Mouse (Mus musculus): ENCODE measurements at regions not wholly inside any gene's neighbourhood (a gene's known extent, or its start where the extent isn't known, plus 50 kb on each side); places are given as distances from the start of the nearest gene placed in this dataset.

- no peak for DNase-seq
Observed at GRCm38 (mm10) chr16:5374818-5375605, 119.2 kb upstream of the Eef2kmt start.

GRCm38 (mm10) chr16:5371175-5371893 is 115.6 kb upstream of the Eef2kmt start:
- DNase-seq = no peak

- DNase-seq = no peak
Observed at GRCm38 (mm10) chr16:5370496-5370895, 114.7 kb upstream of the Eef2kmt start.

DNA sequence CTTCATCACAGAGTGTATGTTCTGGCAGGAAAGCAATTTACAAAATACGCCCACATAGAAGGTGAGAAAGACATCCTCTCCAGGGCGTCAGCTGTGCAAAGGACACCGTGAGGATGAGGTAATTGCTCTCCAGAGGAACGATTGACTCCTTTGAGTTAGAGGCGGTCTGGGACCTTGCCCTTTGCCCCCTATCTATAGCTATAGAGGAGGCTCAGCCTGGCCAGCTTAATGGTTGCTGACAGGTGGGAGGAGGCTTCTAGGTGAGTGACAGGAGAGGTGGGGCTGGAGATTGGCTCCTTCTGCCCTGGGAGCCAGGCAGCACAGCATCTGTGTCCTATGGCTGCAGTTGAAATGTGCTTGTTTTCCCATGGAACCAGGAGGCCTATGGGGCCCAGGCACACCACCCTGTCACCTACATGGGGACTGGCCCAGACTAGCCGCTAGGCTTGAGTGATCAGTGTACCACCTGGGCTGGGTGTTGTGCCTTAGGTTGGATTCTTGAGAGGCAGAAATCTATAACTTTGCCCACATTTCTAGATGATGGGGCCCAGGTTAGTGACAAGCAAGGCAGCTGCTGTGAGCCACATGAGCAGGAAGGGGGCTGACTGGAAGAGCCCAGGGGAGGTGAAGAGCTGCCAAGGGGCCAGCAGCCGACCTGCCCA is 113.2 kb upstream of the Eef2kmt start:
- no peak for DNase-seq

- no peak for DNase-seq
Observed at GRCm38 (mm10) chr16:5368357-5368756, 112.6 kb upstream of the Eef2kmt start.

GRCm38 (mm10) chr16:5367581-5368119 is 111.9 kb upstream of the Eef2kmt start:
- DNase-seq = no peak

DNA sequence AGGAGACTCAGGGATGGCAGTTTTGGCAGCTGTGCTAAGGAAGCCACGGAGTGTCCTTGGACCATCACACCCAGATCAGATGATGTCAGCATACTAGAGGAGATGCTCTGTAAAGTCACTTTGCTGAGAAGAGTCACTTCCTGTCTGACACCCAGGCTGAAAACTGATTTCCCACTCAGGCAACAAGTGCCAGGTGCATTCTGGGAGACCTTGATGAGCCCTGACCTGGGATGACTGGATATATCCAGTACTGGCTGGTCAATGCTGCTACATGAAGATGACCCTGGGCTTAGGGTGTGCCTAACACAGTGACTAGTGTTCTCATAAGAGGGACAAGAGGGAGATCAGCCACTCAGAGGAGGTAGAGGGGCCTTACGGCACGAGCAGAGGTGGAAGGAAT is 110.2 kb upstream of the Eef2kmt start:
- DNase-seq = no peak

DNA sequence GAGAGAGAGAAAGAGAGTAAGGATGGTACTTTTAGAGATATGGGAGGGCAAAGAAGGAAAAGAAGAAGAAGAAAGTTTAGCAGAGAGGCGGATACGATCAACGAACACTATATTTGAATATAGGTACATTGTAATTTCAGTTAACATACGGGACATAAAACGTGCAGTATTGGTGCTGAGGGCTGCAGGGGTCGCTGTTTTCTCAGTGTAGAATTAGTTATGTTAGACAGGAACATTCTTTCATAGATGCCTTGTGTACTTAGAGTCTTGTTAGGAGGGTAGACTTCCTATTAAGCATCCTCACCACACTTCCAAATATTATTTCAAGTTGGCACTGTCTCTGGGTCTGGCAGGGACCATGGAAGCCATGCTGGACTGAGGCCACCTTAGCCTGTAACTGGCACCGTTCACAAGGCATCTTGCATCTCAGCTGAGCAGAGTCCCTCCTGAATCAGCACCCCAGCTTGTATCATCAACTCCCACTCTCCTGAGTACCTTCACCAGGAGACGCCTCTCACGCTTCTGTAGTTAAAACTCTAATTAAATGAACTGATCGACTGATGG is 107.3 kb upstream of the Eef2kmt start:
- DNase-seq = no peak

DNA sequence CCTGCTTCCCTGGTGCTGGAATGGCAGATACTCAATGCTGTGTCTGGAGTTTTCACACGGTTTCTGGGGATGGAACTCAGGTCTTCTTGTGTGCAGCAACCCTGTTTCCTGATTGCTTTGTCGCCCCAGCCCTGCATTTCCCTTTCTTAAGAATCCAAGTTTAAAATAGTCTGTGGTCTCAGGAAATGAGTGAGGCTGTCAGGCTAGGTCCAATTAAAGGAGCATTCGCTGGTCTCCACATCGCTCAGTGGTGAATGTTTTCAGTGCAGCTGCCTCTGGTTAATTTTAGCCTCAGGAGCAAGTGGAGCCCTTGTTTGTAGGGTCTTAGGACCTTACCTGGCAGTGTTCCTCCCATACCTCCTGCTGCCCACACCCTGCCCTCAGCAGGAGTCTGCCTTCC is 103.4 kb upstream of the Eef2kmt start:
- DNase-seq = no peak

DNA sequence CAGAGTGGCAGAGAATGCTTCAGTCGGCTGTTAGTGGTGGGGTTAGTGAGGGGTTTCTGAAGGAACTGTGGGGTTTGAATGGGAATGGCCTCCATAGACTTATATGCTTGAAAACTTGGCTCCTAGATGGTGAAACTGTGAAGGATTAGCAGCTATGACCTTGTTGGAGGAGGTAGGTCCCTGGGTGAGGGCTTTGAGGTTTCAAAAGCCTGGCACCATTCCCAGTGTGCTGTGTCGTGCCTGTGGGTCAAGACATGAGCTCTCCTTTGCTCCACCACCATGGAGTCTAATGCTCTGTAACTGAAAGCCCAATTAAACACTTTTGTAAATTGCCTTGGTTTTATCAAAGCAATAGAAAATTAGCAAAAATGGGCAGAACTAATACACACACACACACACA is 98.1 kb upstream of the Eef2kmt start:
- no peak for DNase-seq

DNA sequence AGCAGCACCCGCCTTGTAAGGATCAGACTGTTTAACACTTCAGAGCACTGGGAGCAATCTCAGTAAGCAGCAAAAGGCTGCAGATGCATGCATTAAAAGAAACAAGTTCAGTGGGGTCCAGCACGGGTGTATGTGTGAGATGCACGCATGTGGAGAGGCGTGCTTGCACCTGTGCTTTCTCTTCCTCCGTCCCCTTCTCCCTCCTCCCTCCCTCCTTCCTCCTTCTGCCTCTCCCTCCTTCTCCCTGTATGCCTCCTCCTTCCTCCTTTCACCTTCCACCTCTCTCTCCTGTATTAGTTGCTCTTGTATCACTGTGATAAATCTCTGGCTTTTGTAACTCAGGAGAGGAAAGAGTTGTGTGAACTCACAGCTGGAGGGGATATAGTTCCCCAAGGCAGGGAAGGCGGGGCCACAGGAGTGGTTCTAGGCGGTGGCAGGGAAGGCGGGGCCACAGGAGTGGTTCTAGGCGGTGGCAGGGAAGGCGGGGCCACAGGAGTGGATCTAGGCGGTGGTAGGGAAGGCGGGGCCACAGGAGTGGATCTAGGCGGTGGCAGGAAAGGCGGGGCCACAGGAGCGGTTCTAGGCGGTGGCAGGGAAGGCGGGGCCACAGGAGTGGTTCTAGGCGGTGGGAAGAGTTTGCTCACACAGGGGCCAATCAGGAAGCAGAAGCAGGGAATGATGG is 96.2 kb upstream of the Eef2kmt start:
- DNase-seq = peak; percentile 81

GRCm38 (mm10) chr16:5347151-5347550 is 91.4 kb upstream of the Eef2kmt start:
- DNase-seq = no peak

- no peak for DNase-seq
Observed at GRCm38 (mm10) chr16:5342326-5342725, 86.5 kb upstream of the Eef2kmt start.

DNA sequence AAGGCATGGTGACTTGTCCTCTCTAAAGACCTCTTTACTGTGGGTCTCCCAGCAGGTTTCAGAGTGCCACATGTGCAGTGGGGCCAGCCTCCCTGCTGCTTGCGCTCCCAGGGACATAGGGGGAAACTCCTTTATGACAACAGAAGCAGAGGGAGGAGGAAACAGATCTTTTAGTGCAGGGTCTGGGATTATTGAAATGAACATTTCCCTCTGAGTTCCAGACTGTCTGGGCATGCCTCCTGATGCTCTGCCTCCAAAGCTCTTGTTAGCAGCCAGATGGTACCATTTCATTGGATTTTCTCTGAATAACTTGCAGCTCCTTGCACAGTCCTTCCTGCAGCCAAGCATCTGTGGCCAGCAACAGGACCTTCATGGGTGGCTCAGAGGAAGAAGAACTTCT is 60.5 kb upstream of the Eef2kmt start:
- no peak for DNase-seq

DNA sequence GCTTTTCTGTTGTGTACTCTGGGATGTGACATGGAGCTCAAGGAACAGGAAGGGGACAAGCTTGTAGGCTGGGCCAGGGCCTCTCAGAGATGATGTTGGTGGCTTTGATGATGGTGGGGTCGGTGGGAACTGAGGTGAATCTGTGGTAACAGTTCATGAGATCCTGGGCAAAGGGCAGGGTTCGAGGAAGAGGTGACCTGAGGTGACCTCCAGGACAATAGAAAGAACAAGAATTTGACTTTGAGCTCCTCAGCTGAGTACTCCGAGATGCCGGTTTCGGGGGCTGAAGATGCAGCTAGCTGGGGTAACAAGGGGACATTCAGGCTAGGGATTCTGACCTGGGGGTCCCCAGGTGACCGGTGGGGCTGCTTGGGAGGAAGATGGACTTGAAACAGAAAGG is 57.5 kb upstream of the Eef2kmt start:
- DNase-seq = no peak

- DNase-seq = no peak
Observed at GRCm38 (mm10) chr16:5311456-5311855, 55.7 kb upstream of the Eef2kmt start.

- no peak for DNase-seq
Observed at GRCm38 (mm10) chr16:5310736-5311135, 55.0 kb upstream of the Eef2kmt start.

GRCm38 (mm10) chr16:5307761-5308160 is 52.0 kb upstream of the Eef2kmt start:
- no peak for DNase-seq

DNA sequence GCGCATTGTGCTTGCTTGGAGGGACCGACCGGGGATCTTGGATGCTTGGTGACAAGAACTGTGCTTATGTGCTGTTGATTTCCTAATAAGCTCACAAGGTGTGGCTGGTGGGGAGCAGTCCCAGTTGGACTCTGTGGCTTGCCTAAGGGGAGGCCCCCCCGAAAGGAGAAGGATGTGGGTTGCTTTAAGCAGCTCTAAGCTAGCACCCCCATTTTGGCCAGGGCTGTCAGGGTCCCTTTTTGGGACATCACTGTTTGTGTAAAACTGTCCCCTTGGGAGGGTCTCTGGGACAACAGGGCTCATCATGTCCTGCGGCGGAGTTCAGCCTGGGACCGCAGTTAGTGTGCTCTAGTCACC is 51.4 kb upstream of the Eef2kmt start:
- DNase-seq = no peak

GRCm38 (mm10) chr16:5306588-5307248 is 50.9 kb upstream of the Eef2kmt start:
- peak; percentile 81 for DNase-seq
